Mouse (Mus musculus): ENCODE measurements around the gene Ncoa3. TPM values are rescaled to one million over a fixed set of nuclear protein-coding genes. Genes with fewer than 3 reads are reported as not detected.

Gene Ncoa3
- total and polyA plus RNA-seq, 2 experiments, result 11.5 to 13.6 TPM

GRCm38 (mm10) chr2:165949719-165950118 lies 42.7 kb upstream of the Ncoa3 start:
- DNase-seq (ENCODE audit: extremely low read depth, low read depth, low spot score), result no peak
- Histone ChIP-seq H3K36me3 (ENCODE audit: control insufficient read depth, insufficient read depth, low read length) (no peaks in the 10 kb centered on the region), H3K4me1 (ENCODE audit: control insufficient read depth, insufficient read depth, low read length) (peaks cover 5% of the 10 kb centered on the region; the same call in 1 of the 2 replicates), H3K4me3 (ENCODE audit: insufficient read depth, low read depth, low read length) (no peak overlapping the region), H3K27me3 (ENCODE audit: control insufficient read depth, insufficient read depth, low read length) (no peaks in the 10 kb centered on the region), H3K27ac (replicated peaks; ENCODE audit: insufficient read depth, low read depth, low read length) (no peak overlapping the region), H3K79me2 (ENCODE audit: control insufficient read depth, insufficient read depth, low read length) (no peaks in the 10 kb centered on the region), H3K9ac (ENCODE audit: low read depth, low read length) (no peak overlapping the region)
- 71% methylated on average over 3 of the region's 3 CpGs for WGBS
- no peak for TF ChIP-seq POLR2A (IDR thresholded peaks at IDR 0.05; ENCODE audit: extremely low read depth, insufficient read depth, low read length)
- TF ChIP-seq CTCF (IDR thresholded peaks at IDR 0.05; ENCODE audit: low read depth, low read length), result no peak

- Histone ChIP-seq H3K4me1 (ENCODE audit: control insufficient read depth, insufficient read depth, low read length) (peaks cover 5% of the 10 kb centered on the region; the same call in 1 of the 2 replicates), H3K9ac (ENCODE audit: low read depth, low read length) (no peak overlapping the region), H3K4me3 (ENCODE audit: insufficient read depth, low read depth, low read length) (no peak overlapping the region), H3K79me2 (ENCODE audit: control insufficient read depth, insufficient read depth, low read length) (no peaks in the 10 kb centered on the region), H3K27me3 (ENCODE audit: control insufficient read depth, insufficient read depth, low read length) (no peaks in the 10 kb centered on the region), H3K27ac (replicated peaks; ENCODE audit: insufficient read depth, low read depth, low read length) (no peak overlapping the region), H3K36me3 (ENCODE audit: control insufficient read depth, insufficient read depth, low read length) (no peaks in the 10 kb centered on the region)
- WGBS, result 78% methylated on average over 12 of the region's 12 CpGs
- TF ChIP-seq POLR2A (IDR thresholded peaks at IDR 0.05; ENCODE audit: extremely low read depth, insufficient read depth, low read length), result no peak
- TF ChIP-seq CTCF (IDR thresholded peaks at IDR 0.05; ENCODE audit: low read depth, low read length), result no peak
- no peak for DNase-seq (ENCODE audit: extremely low read depth, low read depth, low spot score)
Measured at GRCm38 (mm10) chr2:165951432-165952068, 40.9 kb upstream of the Ncoa3 start.

GRCm38 (mm10) chr2:165954872-165955271 lies 37.6 kb upstream of the Ncoa3 start:
- TF ChIP-seq CTCF (IDR thresholded peaks at IDR 0.05; ENCODE audit: low read depth, low read length), result no peak
- TF ChIP-seq POLR2A (IDR thresholded peaks at IDR 0.05; ENCODE audit: extremely low read depth, insufficient read depth, low read length), result no peak
- 69% methylated on average over 20 of the region's 20 CpGs for WGBS
- Histone ChIP-seq H3K9ac (ENCODE audit: low read depth, low read length) (0 out of 2 replicates have a peak overlapping the region, but pooled peaks have one; percentile 28), H3K36me3 (ENCODE audit: control insufficient read depth, insufficient read depth, low read length) (no peaks in the 10 kb centered on the region), H3K4me1 (ENCODE audit: control insufficient read depth, insufficient read depth, low read length) (peaks cover 5% of the 10 kb centered on the region; the same call in 1 of the 2 replicates), H3K27me3 (ENCODE audit: control insufficient read depth, insufficient read depth, low read length) (no peaks in the 10 kb centered on the region), H3K79me2 (ENCODE audit: control insufficient read depth, insufficient read depth, low read length) (no peaks in the 10 kb centered on the region), H3K27ac (replicated peaks; ENCODE audit: insufficient read depth, low read depth, low read length) (peak overlapping the region; percentile 87), H3K4me3 (ENCODE audit: insufficient read depth, low read depth, low read length) (no peak overlapping the region)
- DNase-seq (ENCODE audit: extremely low read depth, low read depth, low spot score), result peak; percentile 44

- Histone ChIP-seq H3K9ac (ENCODE audit: low read depth, low read length) (no peak overlapping the region), H3K36me3 (ENCODE audit: control insufficient read depth, insufficient read depth, low read length) (no peaks in the 10 kb centered on the region), H3K4me1 (ENCODE audit: control insufficient read depth, insufficient read depth, low read length) (peaks cover 5% of the 10 kb centered on the region; the same call in 1 of the 2 replicates), H3K27me3 (ENCODE audit: control insufficient read depth, insufficient read depth, low read length) (no peaks in the 10 kb centered on the region), H3K4me3 (ENCODE audit: insufficient read depth, low read depth, low read length) (no peak overlapping the region), H3K79me2 (ENCODE audit: control insufficient read depth, insufficient read depth, low read length) (no peaks in the 10 kb centered on the region), H3K27ac (replicated peaks; ENCODE audit: insufficient read depth, low read depth, low read length) (peak overlapping the region; percentile 74)
- DNase-seq (ENCODE audit: extremely low read depth, low read depth, low spot score), result no peak
- WGBS, result 79% methylated on average over 8 of the region's 8 CpGs
- TF ChIP-seq POLR2A (IDR thresholded peaks at IDR 0.05; ENCODE audit: extremely low read depth, insufficient read depth, low read length), result no peak
- TF ChIP-seq CTCF (IDR thresholded peaks at IDR 0.05; ENCODE audit: low read depth, low read length), result no peak
Measured at GRCm38 (mm10) chr2:165955386-165955785, 37.0 kb upstream of the Ncoa3 start.

GRCm38 (mm10) chr2:165956096-165956740 lies 36.2 kb upstream of the Ncoa3 start:
- 86% methylated on average over 7 of the region's 7 CpGs for WGBS
- TF ChIP-seq POLR2A (IDR thresholded peaks at IDR 0.05; ENCODE audit: extremely low read depth, insufficient read depth, low read length) (no peak), CTCF (IDR thresholded peaks at IDR 0.05; ENCODE audit: low read depth, low read length) (no peak)
- Histone ChIP-seq H3K4me3 (ENCODE audit: insufficient read depth, low read depth, low read length) (no peak overlapping the region), H3K27me3 (ENCODE audit: control insufficient read depth, insufficient read depth, low read length) (no peaks in the 10 kb centered on the region), H3K4me1 (ENCODE audit: control insufficient read depth, insufficient read depth, low read length) (peaks cover 5% of the 10 kb centered on the region; the same call in 1 of the 2 replicates), H3K27ac (replicated peaks; ENCODE audit: insufficient read depth, low read depth, low read length) (peak overlapping the region; percentile 50; the same call in 1 of the 2 replicates), H3K79me2 (ENCODE audit: control insufficient read depth, insufficient read depth, low read length) (no peaks in the 10 kb centered on the region), H3K9ac (ENCODE audit: low read depth, low read length) (no peak overlapping the region), H3K36me3 (ENCODE audit: control insufficient read depth, insufficient read depth, low read length) (no peaks in the 10 kb centered on the region)
- no peak for DNase-seq (ENCODE audit: extremely low read depth, low read depth, low spot score)

Measured in liver, adult 2 months (tissue).